Mouse (Mus musculus) intestine, postnatal 0 days (tissue): ENCODE results near the gene Set. TPM values are rescaled to one million over a fixed set of nuclear protein-coding genes. Genes with fewer than 3 reads are reported as not detected.

Experiments
- ATAC-seq: fragments of 200-750 bp; cut with Nextera tagmentation; 2 replicates; pipeline ENCODE4 v1.8.0; 2017; ENCODE audit warnings: mild to moderate bottlenecking, moderate TSS enrichment, moderate library complexity
- H3K27ac ChIP-seq: fragments of 300-500 bp; sonication (generic); 2 replicates; pipeline ENCODE4 v1.5.1; 2014; ENCODE audit warnings: mild to moderate bottlenecking, low read depth, low read length, moderate library complexity
- H3K27me3 ChIP-seq: fragments of 300-500 bp; sonication (generic); replicated peaks from 2 replicates; pipeline ENCODE4 v1.6.1; 2014; ENCODE audit warnings: low read length, mixed read lengths; ENCODE audit not compliant: control insufficient read depth, insufficient read depth
- H3K36me3 ChIP-seq: fragments of 300-500 bp; sonication (generic); 2 replicates; pipeline ENCODE4 v1.6.1; 2014; ENCODE audit warnings: mild to moderate bottlenecking, moderate library complexity; ENCODE audit not compliant: control insufficient read depth, insufficient read depth
- H3K4me1 ChIP-seq: fragments of 300-500 bp; sonication (generic); replicated peaks from 2 replicates; pipeline ENCODE4 v1.6.1; 2014; ENCODE audit warnings: antibody characterized with exemption, low read length, mixed read lengths; ENCODE audit not compliant: control insufficient read depth, insufficient read depth
- H3K4me2 ChIP-seq: fragments of 300-500 bp; sonication (generic); replicated peaks from 2 replicates; pipeline ENCODE4 v1.6.1; 2014; ENCODE audit warnings: low read depth, mild to moderate bottlenecking, moderate library complexity
- H3K4me3 ChIP-seq: fragments of 300-500 bp; sonication (generic); 2 replicates; pipeline ENCODE4 v1.5.1; 2014; ENCODE audit warnings: low read depth, low read length
- H3K9ac ChIP-seq: fragments of 300-500 bp; sonication (generic); 2 replicates; pipeline ENCODE4 v1.6.1; 2014; ENCODE audit warnings: mild to moderate bottlenecking, low read depth, low read length
- H3K9me3 ChIP-seq: fragments of 300-500 bp; sonication (generic); 2 replicates; pipeline ENCODE4 v1.6.1; 2016; ENCODE audit warnings: mixed run types; ENCODE audit not compliant: control insufficient read depth
- CTCF ChIP-seq: sonication (generic); IDR thresholded peaks from 2 replicates; pipeline ENCODE4 v1.5.1; 2016; ENCODE audit warnings: low read depth, mild to moderate bottlenecking, control low read depth, antibody characterized with exemption, moderate library complexity
- WGBS: fragments of 180-500 bp; shearing (Covaris S2); extraction: QIAGEN DNeasy Blood & Tissue Kit; methylation state at CpG from one replicate; pipeline ENCODE4 v1.1.7; 2014; 5-methylcytosine and 5-hydroxymethylcytosine counted together
- polyA plus RNA-seq: library from polyadenylated mRNA; unstranded; fragments of >200 nt; fragmentation: Nextera tagmentation; extraction: Ambion mirVana; gene quantifications from 2 replicates; pipeline ENCODE4 v1.2.1, GENCODE M21; 2015

The Set gene
- polyA plus RNA-seq, result 174 and 180 TPM in 2 replicates

GRCm38 (mm10) chr2:30057223-30057904, at the start of gene Set:
Gene Set, plus strand, starts transcription at chr2:30057378.
- H3K27ac ChIP-seq, result no peak within 1 kb of the TSS
- no peak within 1 kb of the TSS for H3K4me2 ChIP-seq
- H3K36me3 ChIP-seq, result no peaks in the 10 kb centered on the region
- no peak within 1 kb of the TSS for H3K4me3 ChIP-seq
- WGBS, result 43% methylated on average over 11 of the region's 12 CpGs
- H3K9ac ChIP-seq, result no peak within 1 kb of the TSS
- no peak for TF ChIP-seq CTCF
- no peaks in the 10 kb centered on the region for H3K9me3 ChIP-seq
- H3K4me1 ChIP-seq, result no peaks in the 10 kb centered on the region
- H3K27me3 ChIP-seq, result no peaks in the 10 kb centered on the region
- ATAC-seq, result peak; percentile 56

GRCm38 (mm10) chr2:30009101-30009500, 48.1 kb upstream of the Set start:
- Histone ChIP-seq H3K27ac (no peak overlapping the region), H3K4me2 (no peak overlapping the region), H3K9ac (no peak overlapping the region), H3K4me1 (no peaks in the 10 kb centered on the region), H3K9me3 (no peaks in the 10 kb centered on the region), H3K36me3 (peaks cover 97% of the 10 kb centered on the region), H3K4me3 (no peak overlapping the region), H3K27me3 (no peaks in the 10 kb centered on the region)
- WGBS, result 60% methylated on average over 1 of the region's 1 CpGs
- no peak for ATAC-seq
- no peak for TF ChIP-seq CTCF

GRCm38 (mm10) chr2:30010840-30011281, 46.3 kb upstream of the Set start:
- no peaks in the 10 kb centered on the region for H3K4me1 ChIP-seq
- H3K4me2 ChIP-seq, result no peak overlapping the region
- no peak overlapping the region for H3K4me3 ChIP-seq
- H3K36me3 ChIP-seq, result peaks cover 97% of the 10 kb centered on the region
- 90% methylated on average over 8 of the region's 8 CpGs for WGBS
- no peak for TF ChIP-seq CTCF
- H3K9ac ChIP-seq, result no peak overlapping the region
- H3K27ac ChIP-seq, result no peak overlapping the region
- no peaks in the 10 kb centered on the region for H3K27me3 ChIP-seq
- no peaks in the 10 kb centered on the region for H3K9me3 ChIP-seq
- no peak for ATAC-seq

- Histone ChIP-seq H3K27me3 (no peaks in the 10 kb centered on the region), H3K4me1 (no peaks in the 10 kb centered on the region), H3K4me3 (no peak overlapping the region), H3K4me2 (no peak overlapping the region), H3K9me3 (no peaks in the 10 kb centered on the region), H3K9ac (no peak overlapping the region), H3K36me3 (peaks cover 93% of the 10 kb centered on the region), H3K27ac (no peak overlapping the region)
- WGBS, result 80% methylated on average over 11 of the region's 11 CpGs
- no peak for ATAC-seq
- TF ChIP-seq CTCF, result no peak
Observed at GRCm38 (mm10) chr2:30014326-30014966, 42.7 kb upstream of the Set start.

- no peaks in the 10 kb centered on the region for H3K9me3 ChIP-seq
- no peak overlapping the region for H3K4me3 ChIP-seq
- ATAC-seq, result no peak
- no peak for TF ChIP-seq CTCF
- peaks cover 97% of the 10 kb centered on the region for H3K36me3 ChIP-seq
- no peak overlapping the region for H3K4me2 ChIP-seq
- no peaks in the 10 kb centered on the region for H3K27me3 ChIP-seq
- H3K9ac ChIP-seq, result no peak overlapping the region
- no peak overlapping the region; the same call in 1 of the 2 replicates for H3K27ac ChIP-seq
- 89% methylated on average over 4 of the region's 4 CpGs for WGBS
- H3K4me1 ChIP-seq, result no peaks in the 10 kb centered on the region
Observed at GRCm38 (mm10) chr2:30025454-30025853, 31.7 kb upstream of the Set start.

GRCm38 (mm10) chr2:30026997-30027396, 30.2 kb upstream of the Set start:
- Histone ChIP-seq H3K27me3 (no peaks in the 10 kb centered on the region), H3K4me1 (no peaks in the 10 kb centered on the region), H3K27ac (no peak overlapping the region), H3K36me3 (peaks cover 97% of the 10 kb centered on the region), H3K4me3 (no peak overlapping the region), H3K9me3 (no peaks in the 10 kb centered on the region), H3K9ac (no peak overlapping the region), H3K4me2 (no peak overlapping the region)
- no peak for TF ChIP-seq CTCF
- WGBS, result 92% methylated on average over 5 of the region's 5 CpGs
- no peak for ATAC-seq
